Mouse (Mus musculus) mouse trophoblast stem cell (cell line): ENCODE measurements at regions not wholly inside any gene's neighbourhood (a gene's known extent, or its start where the extent isn't known, plus 50 kb on each side); places are given as distances from the start of the nearest gene placed in this dataset.
"Not testable (repeated sequence)": the region's sequence is repeated elsewhere in the genome, so short reads cannot be mapped to it uniquely, and the experiment has no call there.

Experiments
- in situ Hi-C, 2 experiments: fragments of 300-500 bp; cut with MseI, MboI; formaldehyde crosslinking; loops; 2 replicates in 1 of 2; 3 replicates in 1 of 2; pipeline ENCODE4 v1.15.1; 2025

- in situ Hi-C loops = not testable (repeated sequence)
Observed at GRCm38 (mm10) chr1:184669173-184669572, 63.2 kb downstream of the Hlx start.

GRCm38 (mm10) chr1:184668428-184668827 lies 64.0 kb downstream of the Hlx start:
- in situ Hi-C loops = no loop called here

- in situ Hi-C loops = no loop called here
Observed at GRCm38 (mm10) chr1:184668022-184668421, 64.4 kb downstream of the Hlx start.

- in situ Hi-C loops = no loop called here
Observed at GRCm38 (mm10) chr1:184665243-184665642, 67.2 kb downstream of the Hlx start.

- in situ Hi-C loops = loop anchor here in 1 of 2 experiments (5.0 kb wide), 1 partner anchor 52 kb away; no protein-coding TSS in a partner anchor
Observed at GRCm38 (mm10) chr1:184664098-184664375, 68.4 kb downstream of the Hlx start.

GRCm38 (mm10) chr1:184663300-184664097 lies 68.9 kb downstream of the Hlx start:
- in situ Hi-C loops = loop anchor here in 1 of 2 experiments (5.0 kb wide), 1 partner anchor 51 kb away; no protein-coding TSS in a partner anchor

GRCm38 (mm10) chr1:184650541-184651105 lies 81.8 kb downstream of the Hlx start:
- in situ Hi-C loops = no loop called here

GRCm38 (mm10) chr1:184647920-184648540 lies 84.4 kb downstream of the Hlx start:
- in situ Hi-C loops = no loop called here

- in situ Hi-C loops = no loop called here
Observed at GRCm38 (mm10) chr1:184644767-184645598, 87.4 kb downstream of the Hlx start.

GRCm38 (mm10) chr1:184630695-184631475 lies 101.5 kb downstream of the Hlx start:
- in situ Hi-C loops = no loop called here

GRCm38 (mm10) chr1:184629194-184629593 lies 103.2 kb downstream of the Hlx start:
- in situ Hi-C loops = no loop called here

- in situ Hi-C loops = no loop called here
Observed at GRCm38 (mm10) chr1:184628566-184629168, 103.8 kb downstream of the Hlx start.

- in situ Hi-C loops = no loop called here
Observed at GRCm38 (mm10) chr1:184622462-184622861, 110.0 kb downstream of the Hlx start.

- in situ Hi-C loops = no loop called here
Observed at GRCm38 (mm10) chr1:184621950-184622349, 110.5 kb downstream of the Hlx start.

- in situ Hi-C loops = no loop called here
Observed at GRCm38 (mm10) chr1:184617853-184618454, 114.5 kb downstream of the Hlx start.

- in situ Hi-C loops = no loop called here
Observed at GRCm38 (mm10) chr1:184615991-184616390, 116.4 kb downstream of the Hlx start.

- in situ Hi-C loops = loop anchor here in 1 of 2 experiments (5.0 kb wide), 1 partner anchor 47 kb away; no protein-coding TSS in a partner anchor
Observed at GRCm38 (mm10) chr1:184614699-184615415, 117.6 kb downstream of the Hlx start.

- in situ Hi-C loops = loop anchor here in 1 of 2 experiments (5.0 kb wide), 1 partner anchor 49 kb away; no protein-coding TSS in a partner anchor
Observed at GRCm38 (mm10) chr1:184612880-184613279, 119.5 kb downstream of the Hlx start.

- in situ Hi-C loops = no loop called here
Observed at GRCm38 (mm10) chr1:184608938-184609337, 123.5 kb downstream of the Hlx start.
